Mouse (Mus musculus): ENCODE measurements around the gene Olfr173. TPM values are rescaled to one million over a fixed set of nuclear protein-coding genes. Genes with fewer than 3 reads are reported as not detected.

Olfr173 gene
- total and polyA plus RNA-seq, 3 experiments, result not detected

DNA sequence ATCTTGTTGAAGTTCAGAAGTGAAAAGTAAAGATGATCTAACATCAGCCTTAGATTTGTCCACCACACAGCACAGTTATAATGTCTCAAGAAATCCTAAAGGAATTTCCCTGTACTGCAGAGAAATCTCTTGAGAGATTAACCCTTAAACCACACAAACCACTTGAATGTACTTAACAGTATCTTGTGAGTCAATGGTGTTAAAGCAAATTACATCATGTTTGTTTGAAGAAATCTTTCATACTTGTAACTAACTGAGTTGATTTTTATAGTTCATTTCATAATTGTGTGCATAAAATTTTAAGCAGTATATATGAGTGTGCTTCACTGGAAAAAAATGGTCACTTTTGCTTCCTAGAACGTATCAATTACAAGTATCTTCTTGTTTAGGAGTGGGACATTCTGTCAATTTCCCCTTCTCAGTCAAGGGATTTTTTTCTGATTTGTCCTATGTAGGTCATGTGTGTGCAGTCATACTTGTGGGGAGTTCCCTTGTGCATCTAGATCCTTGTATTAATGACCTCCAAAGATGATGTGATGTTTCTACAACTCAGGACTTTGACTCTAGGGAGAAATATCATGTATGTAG is 26.8 kb upstream of the Olfr173 start, which contains the start of gene Olfr175-ps1 (continued):
- no peak for TF ChIP-seq TBP (conservative IDR thresholded peaks at IDR 0.05; ENCODE audit: low read depth, low read length)
- no peak; the same call in 1 of the 2 replicates for TF ChIP-seq JUND (conservative IDR thresholded peaks at IDR 0.05; ENCODE audit: low read depth, low read length)
- TF ChIP-seq BHLHE40 (IDR thresholded peaks at IDR 0.05; ENCODE audit: low read depth, low read length), result peak; percentile 77
- peak; percentile 84 for TF ChIP-seq ETS1 (conservative IDR thresholded peaks at IDR 0.05; ENCODE audit: low read depth, low read length)
- peak; percentile 60 for TF ChIP-seq IRF4 (IDR thresholded peaks at IDR 0.05; ENCODE audit: low read depth, low read length)
- no peak for TF ChIP-seq MYC (IDR thresholded peaks at IDR 0.05; ENCODE audit: low read depth, low read length)
- no peak for TF ChIP-seq USF2 (conservative IDR thresholded peaks at IDR 0.05; ENCODE audit: low read depth, low read length)
- TF ChIP-seq ZNF384 (IDR thresholded peaks at IDR 0.05; ENCODE audit: low read depth, low read length), result peak; percentile 75
- no peak for TF ChIP-seq PAX5 (IDR thresholded peaks at IDR 0.05; ENCODE audit: low read length)
- no peak for TF ChIP-seq ZMIZ1 (IDR thresholded peaks at IDR 0.05; ENCODE audit: low read depth, low read length)
- no peak for TF ChIP-seq GABPA (IDR thresholded peaks at IDR 0.05; ENCODE audit: insufficient replicate concordance, low read depth, low read length)

DNA sequence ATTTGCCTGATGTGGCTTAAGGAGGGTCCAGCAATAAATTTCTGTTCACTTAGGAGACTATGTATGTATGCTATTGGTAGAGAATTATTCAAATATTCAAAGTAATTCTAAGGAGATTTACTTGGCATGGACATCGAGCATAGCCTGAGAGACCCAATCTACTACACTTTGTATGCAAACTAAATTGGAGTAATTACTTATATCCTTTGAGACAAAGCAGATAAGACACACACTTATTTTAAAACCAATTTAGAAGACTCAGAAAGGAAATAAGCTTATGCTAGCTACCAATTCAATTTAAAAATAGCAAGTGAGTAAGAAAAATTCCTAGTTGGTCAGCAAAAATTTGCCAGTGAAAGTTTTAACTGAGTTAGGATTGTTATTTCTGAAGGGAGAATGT is 37.0 kb downstream of the Olfr173 start, which contains the start of gene Olfr172:
Gene Olfr172 (minus strand): TSS at position 101 of the 400 bp plus-strand sequence.
- Histone ChIP-seq H3K4me2 (ENCODE audit: insufficient read depth, low read depth, poor library complexity, severe bottlenecking) (no peak within 1 kb of the TSS), H3K36me3 (replicated peaks in 1 of 2; ENCODE audit: control insufficient read depth in 1 of 2, insufficient read depth in 1 of 2, low read length in 1 of 2) (no peaks in the 10 kb centered on the region), H3K27me3 (replicated peaks) (no peaks in the 10 kb centered on the region), H3K9ac (ENCODE audit: insufficient read depth, low read depth) (no peak within 1 kb of the TSS), H3K9me3 (replicated peaks; ENCODE audit: low read length) (peaks cover 2% of the 10 kb centered on the region), H3K4me3 (replicated peaks in 1 of 3; ENCODE audit: low read depth in 2 of 3, low read length in 2 of 3, poor library complexity in 1 of 3) (no peak within 1 kb of the TSS), H3K79me2 (replicated peaks; ENCODE audit: control insufficient read depth, extremely low read depth, insufficient read depth, poor library complexity, severe bottlenecking) (no peaks in the 10 kb centered on the region), H3K27ac (ENCODE audit: insufficient read depth, low read depth) (no peak within 1 kb of the TSS), H3K4me1 (ENCODE audit: control insufficient read depth in 1 of 2, insufficient read depth in 2 of 2) (no peaks in the 10 kb centered on the region)
- dilution Hi-C loops (cut with MboI; ENCODE audit: extremely low pct_ligation_motif_present, extremely low pct_unique_long_range_greater_than_20kb, low sequenced_read_pairs) (no loop called here), in situ Hi-C loops (cut with MboI; ENCODE audit: low pct_ligation_motif_present, low pct_unique_long_range_greater_than_20kb, low sequenced_read_pairs) (no loop called here)
- TF ChIP-seq ZKSCAN1 (IDR thresholded peaks at IDR 0.05; ENCODE audit: borderline replicate concordance, low read depth, low read length), result no peak
- TF ChIP-seq KAT2A (IDR thresholded peaks at IDR 0.05; ENCODE audit: insufficient replicate concordance, low read length), result no peak
- no peak for TF ChIP-seq IRF4 (IDR thresholded peaks at IDR 0.05; ENCODE audit: low read depth, low read length)
- no peak for TF ChIP-seq NRF1 (IDR thresholded peaks at IDR 0.05; ENCODE audit: low read depth, low read length)
- DNase-seq (ENCODE audit: extremely low read depth), result no peak

DNA sequence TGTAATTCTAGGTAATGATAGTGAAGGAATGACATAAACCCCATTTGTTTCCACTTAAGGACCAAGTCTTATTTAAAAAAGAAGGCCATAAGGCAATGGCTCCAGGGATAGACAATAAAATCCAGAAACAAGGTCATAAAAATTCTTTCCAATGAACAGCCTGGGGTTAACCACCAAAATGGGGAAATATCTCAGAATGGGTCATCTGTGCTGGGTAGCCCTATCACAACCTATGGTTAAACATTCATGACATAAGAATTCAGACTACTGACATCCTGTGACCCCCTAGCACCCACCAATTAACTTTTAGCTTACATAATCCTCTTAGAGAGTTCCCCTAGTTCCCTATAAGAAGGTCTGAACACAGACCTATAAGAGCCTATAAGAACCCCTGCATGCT is 43.9 kb downstream of the Olfr173 start:
- no peaks in the 10 kb centered on the region for H3K79me2 ChIP-seq (replicated peaks; ENCODE audit: control insufficient read depth, extremely low read depth, insufficient read depth, poor library complexity, severe bottlenecking)
- no peak for TF ChIP-seq PAX5 (IDR thresholded peaks at IDR 0.05; ENCODE audit: low read length)
- TF ChIP-seq JUND (conservative IDR thresholded peaks at IDR 0.05; ENCODE audit: low read depth, low read length), result no peak
- TF ChIP-seq EP300 (IDR thresholded peaks at IDR 0.05; ENCODE audit: low read length), result no peak
- no peak for TF ChIP-seq MYC (IDR thresholded peaks at IDR 0.05; ENCODE audit: low read depth, low read length)
- no peak for TF ChIP-seq TCF12 (IDR thresholded peaks at IDR 0.05; ENCODE audit: low read depth, low read length)
- TF ChIP-seq USF2 (conservative IDR thresholded peaks at IDR 0.05; ENCODE audit: low read depth, low read length), result no peak
- TF ChIP-seq UBTF (IDR thresholded peaks at IDR 0.05; ENCODE audit: low read depth, low read length), result no peak
- no peak for TF ChIP-seq POLR2AphosphoS2 (IDR thresholded peaks at IDR 0.05; ENCODE audit: low read depth, low read length)
- TF ChIP-seq ZMIZ1 (IDR thresholded peaks at IDR 0.05; ENCODE audit: low read depth, low read length), result no peak
- TF ChIP-seq MAFK (IDR thresholded peaks at IDR 0.05; ENCODE audit: insufficient replicate concordance, low read length), result no peak
- TF ChIP-seq MEF2A (IDR thresholded peaks at IDR 0.05; ENCODE audit: borderline replicate concordance, low read depth, low read length), result no peak
- no peak for TF ChIP-seq MAX (IDR thresholded peaks at IDR 0.05; ENCODE audit: low read length)
- TF ChIP-seq RCOR1 (conservative IDR thresholded peaks at IDR 0.05; ENCODE audit: low read depth, low read length), result no peak
- TF ChIP-seq CHD1 (IDR thresholded peaks at IDR 0.05; ENCODE audit: low read depth, low read length), result no peak
- no peak for TF ChIP-seq NELFE (IDR thresholded peaks at IDR 0.05; ENCODE audit: low read depth, low read length)
- no peak for TF ChIP-seq POLR2A (IDR thresholded peaks at IDR 0.05; ENCODE audit: low read depth, low read length)
- no peak for TF ChIP-seq NRF1 (IDR thresholded peaks at IDR 0.05; ENCODE audit: low read depth, low read length)
- TF ChIP-seq CHD2 (IDR thresholded peaks at IDR 0.05; ENCODE audit: low read length), result no peak
- no peak overlapping the region for H3K9ac ChIP-seq (ENCODE audit: insufficient read depth, low read depth)
- no peak overlapping the region for H3K4me2 ChIP-seq (ENCODE audit: insufficient read depth, low read depth, poor library complexity, severe bottlenecking)
- no peak overlapping the region for H3K27ac ChIP-seq (ENCODE audit: insufficient read depth, low read depth)
- no peak for DNase-seq (ENCODE audit: extremely low read depth)
- no peaks in the 10 kb centered on the region for H3K27me3 ChIP-seq (replicated peaks)
- in situ Hi-C loops (cut with MboI; ENCODE audit: low pct_ligation_motif_present, low pct_unique_long_range_greater_than_20kb, low sequenced_read_pairs) (no loop called here), dilution Hi-C loops (cut with MboI; ENCODE audit: extremely low pct_ligation_motif_present, extremely low pct_unique_long_range_greater_than_20kb, low sequenced_read_pairs) (no loop called here)
- no peaks in the 10 kb centered on the region for H3K9me3 ChIP-seq (replicated peaks; ENCODE audit: low read length)
- H3K4me1 ChIP-seq (ENCODE audit: control insufficient read depth in 1 of 2, insufficient read depth in 2 of 2), result no peaks in the 10 kb centered on the region
- no peak overlapping the region for H3K4me3 ChIP-seq (replicated peaks in 1 of 3; ENCODE audit: low read depth in 2 of 3, low read length in 2 of 3, poor library complexity in 1 of 3)
- H3K36me3 ChIP-seq (replicated peaks in 1 of 2; ENCODE audit: control insufficient read depth in 1 of 2, insufficient read depth in 1 of 2, low read length in 1 of 2), result no peaks in the 10 kb centered on the region
